Comparison of ENCODE assay signal across 13 mouse cellular contexts in genomic region chr3:95865050-95865449, GRCm38 (mm10). TPM values are rescaled to one million over a fixed set of nuclear protein-coding genes. Genes with fewer than 3 reads are reported as not detected.
DNase-seq lines count a peak whose midpoint lies in the region; ATAC-seq lines count a peak whose summit lies in the region.
"Had no signal": no experiment of that assay in that cellular context is flagged by ENCODE, and none has a peak within 500 bp of the region (broad histone marks: within the 10 kb centered on the region; RNA-seq: fewer than 3 reads in every experiment).

No protein-coding gene starts in this region.

- no peaks in the 10 kb centered on the region for H3K4me1 ChIP-seq in hindbrain, embryonic 11.5 days (replicated peaks; ENCODE audit: control insufficient read depth, insufficient read depth, low read length)
- H3K4me1 ChIP-seq in hindbrain, embryonic 16.5 days (ENCODE audit: control insufficient read depth, insufficient read depth, low read depth, low read length) = no peaks in the 10 kb centered on the region
- H3K4me1 ChIP-seq in brown adipose tissue, adult 24 weeks (ENCODE audit: control insufficient read depth, insufficient read depth, insufficient read length, low read length) = no peaks in the 10 kb centered on the region; the same call in 1 of the 2 replicates
- H3K4me1 ChIP-seq in hindbrain, embryonic 13.5 days (replicated peaks) = peaks cover 8% of the 10 kb centered on the region; the same call in 1 of the 2 replicates
- H3K4me1 ChIP-seq: midbrain, embryonic 12.5 days had no signal

- intact Hi-C loops in left cerebral cortex, postnatal 14 days (cut with DNase I) = no loop called here

- no peak overlapping the region for H3K27ac ChIP-seq in hindbrain, embryonic 11.5 days (ENCODE audit: low read depth, low read length)
- H3K27ac ChIP-seq in hindbrain, embryonic 16.5 days (ENCODE audit: low read depth, low read length) = no peak overlapping the region
- peak overlapping the region; percentile 56 for H3K27ac ChIP-seq in brown adipose tissue, adult 24 weeks (replicated peaks; ENCODE audit: low read depth, low read length)
- no peak overlapping the region for H3K27ac ChIP-seq in hindbrain, embryonic 13.5 days
- H3K27ac ChIP-seq: liver, embryonic 14.5 days; midbrain, embryonic 12.5 days had no signal

- H3K4me3 ChIP-seq in hindbrain, embryonic 11.5 days (ENCODE audit: low read depth, low read length) = no peak overlapping the region
- H3K4me3 ChIP-seq in hindbrain, embryonic 16.5 days (ENCODE audit: low read length) = no peak overlapping the region
- H3K4me3 ChIP-seq in brown adipose tissue, adult 24 weeks (ENCODE audit: insufficient read depth, low read depth, low read length) = no peak overlapping the region
- H3K4me3 ChIP-seq in hindbrain, embryonic 13.5 days = no peak overlapping the region
- H3K4me3 ChIP-seq: midbrain, embryonic 12.5 days had no signal

- H3K9ac ChIP-seq in hindbrain, embryonic 11.5 days (ENCODE audit: low read depth, low read length) = no peak overlapping the region
- H3K9ac ChIP-seq in hindbrain, embryonic 16.5 days (ENCODE audit: low read depth, low read length) = no peak overlapping the region
- H3K9ac ChIP-seq in hindbrain, embryonic 13.5 days = no peak overlapping the region
- H3K9ac ChIP-seq: liver, embryonic 14.5 days; midbrain, embryonic 12.5 days had no signal

- 93% methylated on average over 5 of the region's 5 CpGs for WGBS in hindbrain, embryonic 11.5 days
- WGBS in hindbrain, embryonic 16.5 days = 87% methylated on average over 5 of the region's 5 CpGs
- WGBS in hindbrain, embryonic 13.5 days = 93% methylated on average over 5 of the region's 5 CpGs

- ATAC-seq in hindbrain, embryonic 11.5 days (ENCODE audit: low FRiP score) = no peak
- no peak for ATAC-seq in hindbrain, embryonic 16.5 days
- no peak for ATAC-seq in hindbrain, embryonic 13.5 days (ENCODE audit: low FRiP score)

- H3K9me3 ChIP-seq in hindbrain, embryonic 11.5 days (ENCODE audit: control insufficient read depth, low read length) = no peaks in the 10 kb centered on the region
- H3K9me3 ChIP-seq in hindbrain, embryonic 16.5 days (ENCODE audit: control insufficient read depth, low read length) = no peaks in the 10 kb centered on the region
- H3K9me3 ChIP-seq in hindbrain, embryonic 13.5 days = no peaks in the 10 kb centered on the region
- H3K9me3 ChIP-seq: midbrain, embryonic 12.5 days had no signal

- no peak for DNase-seq in hindbrain, embryonic 11.5 days (ENCODE audit: low spot score)
- peak; percentile 66 for DNase-seq in kidney, postnatal 14 days
- peak; percentile 75 to 91 for DNase-seq in left cerebral cortex, postnatal 14 days (ENCODE audit: low spot score in 2 of 2)
- DNase-seq in spleen, postnatal 36 days (ENCODE audit: low spot score in 2 of 2) = no peak
- no peak for DNase-seq in ovary, adult 18-20 months (ENCODE audit: low spot score)
- DNase-seq: adrenal gland, adult 2 months; cerebellum, postnatal 14 days; thymus, postnatal 25 days had no signal

- peaks cover 2% of the 10 kb centered on the region; the same call in 1 of the 2 replicates for H3K36me3 ChIP-seq in hindbrain, embryonic 11.5 days (ENCODE audit: control insufficient read depth, insufficient read depth, low read length)
- H3K36me3 ChIP-seq in hindbrain, embryonic 16.5 days (ENCODE audit: control insufficient read depth, insufficient read depth, low read length) = peaks cover 6% of the 10 kb centered on the region; the same call in 1 of the 2 replicates
- H3K36me3 ChIP-seq in hindbrain, embryonic 13.5 days = peaks cover 56% of the 10 kb centered on the region

- peak overlapping the region; percentile 17; the same call in 1 of the 2 replicates for H3K4me2 ChIP-seq in hindbrain, embryonic 11.5 days (replicated peaks; ENCODE audit: low read depth, low read length)
- no peak overlapping the region for H3K4me2 ChIP-seq in hindbrain, embryonic 16.5 days (ENCODE audit: low read length)
- no peak overlapping the region for H3K4me2 ChIP-seq in hindbrain, embryonic 13.5 days
- H3K4me2 ChIP-seq: midbrain, embryonic 12.5 days had no signal

- H3K27me3 ChIP-seq in hindbrain, embryonic 11.5 days (ENCODE audit: control insufficient read depth, insufficient read depth, low read length) = no peaks in the 10 kb centered on the region
- no peaks in the 10 kb centered on the region for H3K27me3 ChIP-seq in hindbrain, embryonic 16.5 days (replicated peaks; ENCODE audit: control insufficient read depth, insufficient read depth, low read length)
- H3K27me3 ChIP-seq in hindbrain, embryonic 13.5 days = no peaks in the 10 kb centered on the region
- H3K27me3 ChIP-seq: midbrain, embryonic 12.5 days had no signal

RNA-seq across cellular contexts. Expression of gene Mrps21, which starts 6.3 kb away (rescaled TPM):
- 329 and 340 TPM in 2 replicates for polyA plus RNA-seq in hindbrain, embryonic 11.5 days (2014; fragmentation: Nextera tagmentation; extraction: Ambion mirVana)
- polyA plus RNA-seq in hindbrain, embryonic 16.5 days (2015; fragmentation: Nextera tagmentation; extraction: Ambion mirVana) = 251 and 276 TPM in 2 replicates
- 576 and 634 TPM in 2 replicates for polyA plus RNA-seq in brown adipose tissue, adult 24 weeks (2012; ENCODE audit: insufficient read depth, insufficient read length, missing spikeins)
- 100 to 1,000 TPM; 152 to 157 TPM for total RNA-seq in left cerebral cortex, postnatal 14 days (2021)
- 331 and 342 TPM in 2 replicates for polyA plus RNA-seq in hindbrain, embryonic 13.5 days (2015; fragmentation: Nextera tagmentation; extraction: Ambion mirVana)

RNA-seq across cellular contexts. Expression of gene Prpf3, which starts 9.4 kb away (rescaled TPM):
- 60.8 and 69.9 TPM in 2 replicates for polyA plus RNA-seq in hindbrain, embryonic 11.5 days (2014; fragmentation: Nextera tagmentation; extraction: Ambion mirVana)
- polyA plus RNA-seq in hindbrain, embryonic 16.5 days (2015; fragmentation: Nextera tagmentation; extraction: Ambion mirVana) = 30.8 and 35.6 TPM in 2 replicates
- 14.2 and 30.0 TPM in 2 replicates for polyA plus RNA-seq in brown adipose tissue, adult 24 weeks (2012; ENCODE audit: insufficient read depth, insufficient read length, missing spikeins)
- total RNA-seq in left cerebral cortex, postnatal 14 days (2021) = 10 to 100 TPM; 26.3 to 33.9 TPM
- polyA plus RNA-seq in hindbrain, embryonic 13.5 days (2015; fragmentation: Nextera tagmentation; extraction: Ambion mirVana) = 36.6 and 39.7 TPM in 2 replicates

RNA-seq across cellular contexts. Expression of gene Ciart, which starts 17.0 kb away (rescaled TPM):
- polyA plus RNA-seq in hindbrain, embryonic 11.5 days (2014; fragmentation: Nextera tagmentation; extraction: Ambion mirVana) = 4.7 and 6.5 TPM in 2 replicates
- polyA plus RNA-seq in hindbrain, embryonic 16.5 days (2015; fragmentation: Nextera tagmentation; extraction: Ambion mirVana) = 5.1 and 6.1 TPM in 2 replicates
- polyA plus RNA-seq in brown adipose tissue, adult 24 weeks (2012; ENCODE audit: insufficient read depth, insufficient read length, missing spikeins) = 1.5 and 3.4 TPM in 2 replicates
- total RNA-seq in left cerebral cortex, postnatal 14 days (2021) = 10 to 100 TPM; 17.0 to 20.9 TPM
- polyA plus RNA-seq in hindbrain, embryonic 13.5 days (2015; fragmentation: Nextera tagmentation; extraction: Ambion mirVana) = 3.1 and 4.3 TPM in 2 replicates

RNA-seq across cellular contexts. Expression of gene BC028528, which starts 26.8 kb away (rescaled TPM):
- 11.0 and 11.2 TPM in 2 replicates for polyA plus RNA-seq in hindbrain, embryonic 11.5 days (2014; fragmentation: Nextera tagmentation; extraction: Ambion mirVana)
- polyA plus RNA-seq in hindbrain, embryonic 16.5 days (2015; fragmentation: Nextera tagmentation; extraction: Ambion mirVana) = 17.2 and 21.4 TPM in 2 replicates
- 71.8 and 150 TPM in 2 replicates for polyA plus RNA-seq in brown adipose tissue, adult 24 weeks (2012; ENCODE audit: insufficient read depth, insufficient read length, missing spikeins)
- 10 to 100 TPM; 10.4 to 12.7 TPM for total RNA-seq in left cerebral cortex, postnatal 14 days (2021)
- 19.4 and 21.2 TPM in 2 replicates for polyA plus RNA-seq in hindbrain, embryonic 13.5 days (2015; fragmentation: Nextera tagmentation; extraction: Ambion mirVana)

RNA-seq across cellular contexts. Expression of gene Aph1a, which starts 28.7 kb away (rescaled TPM):
- 28.5 and 34.0 TPM in 2 replicates for polyA plus RNA-seq in hindbrain, embryonic 11.5 days (2014; fragmentation: Nextera tagmentation; extraction: Ambion mirVana)
- 30.1 and 31.8 TPM in 2 replicates for polyA plus RNA-seq in hindbrain, embryonic 16.5 days (2015; fragmentation: Nextera tagmentation; extraction: Ambion mirVana)
- polyA plus RNA-seq in brown adipose tissue, adult 24 weeks (2012; ENCODE audit: insufficient read depth, insufficient read length, missing spikeins) = 75.1 and 82.8 TPM in 2 replicates
- 10 to 100 TPM; 72.2 to 79.0 TPM for total RNA-seq in left cerebral cortex, postnatal 14 days (2021)
- 32.4 and 40.8 TPM in 2 replicates for polyA plus RNA-seq in hindbrain, embryonic 13.5 days (2015; fragmentation: Nextera tagmentation; extraction: Ambion mirVana)

Comparison
In these comparisons a context has a peak if more than half of its experiments do, and no peak if none do; other contexts are left out.
1. DNase-seq: peak in kidney, postnatal 14 days (single experiment) and left cerebral cortex, postnatal 14 days (2 of 2); none in hindbrain, embryonic 11.5 days (single experiment), spleen, postnatal 36 days (0 of 2) and ovary, adult 18-20 months (single experiment).